Mouse (Mus musculus) kidney, embryonic 14.5 days (tissue): ENCODE measurements around the gene Clstn2. TPM values are rescaled to one million over a fixed set of nuclear protein-coding genes. Genes with fewer than 3 reads are reported as not detected.

ENCODE experiments used
- ATAC-seq: fragments of 200-750 bp; cut with Nextera tagmentation; 2 replicates; pipeline ENCODE4 v1.8.0; 2017; ENCODE audit warnings: moderate number of reproducible peaks, mild to moderate bottlenecking, moderate TSS enrichment, moderate library complexity; ENCODE audit not compliant: low FRiP score, low TSS enrichment
- H3K27ac ChIP-seq: fragments of 300-500 bp; sonication (generic); 2 replicates; pipeline ENCODE4 v1.5.1; 2014; ENCODE audit warnings: low read depth, mild to moderate bottlenecking, low read length, moderate library complexity, mixed read lengths
- H3K27me3 ChIP-seq: fragments of 300-500 bp; sonication (generic); 2 replicates; pipeline ENCODE4 v1.6.1; 2014; ENCODE audit warnings: mild to moderate bottlenecking, low read length; ENCODE audit not compliant: control insufficient read depth, insufficient read depth
- H3K36me3 ChIP-seq: fragments of 300-500 bp; sonication (generic); 2 replicates; pipeline ENCODE4 v1.6.1; 2014; ENCODE audit warnings: low read length, mixed read lengths; ENCODE audit not compliant: control insufficient read depth, insufficient read depth
- H3K4me1 ChIP-seq: fragments of 300-500 bp; sonication (generic); 2 replicates; pipeline ENCODE4 v1.6.1; 2014; ENCODE audit warnings: low read length, mixed read lengths; ENCODE audit not compliant: control insufficient read depth, insufficient read depth
- H3K4me2 ChIP-seq: fragments of 300-500 bp; sonication (generic); replicated peaks from 2 replicates; pipeline ENCODE4 v1.6.1; 2014; ENCODE audit warnings: low read depth, mild to moderate bottlenecking, low read length
- H3K4me3 ChIP-seq: fragments of 300-500 bp; sonication (generic); 2 replicates; pipeline ENCODE4 v1.5.1; 2014; ENCODE audit warnings: mild to moderate bottlenecking, low read length
- H3K9ac ChIP-seq: fragments of 300-500 bp; sonication (generic); 2 replicates; pipeline ENCODE4 v1.6.1; 2014; ENCODE audit warnings: low read depth, mild to moderate bottlenecking, low read length, moderate library complexity
- H3K9me3 ChIP-seq: fragments of 300-500 bp; sonication (generic); 2 replicates; pipeline ENCODE4 v1.6.1; 2016; ENCODE audit warnings: low read length; ENCODE audit not compliant: control insufficient read depth
- WGBS: fragments of 180-500 bp; shearing (Covaris S2); extraction: QIAGEN DNeasy Blood & Tissue Kit; methylation state at CpG from one replicate; pipeline ENCODE4 v1.1.7; 2014; 5-methylcytosine and 5-hydroxymethylcytosine counted together
- polyA plus RNA-seq: library from polyadenylated mRNA; unstranded; fragments of >200 nt; fragmentation: Nextera tagmentation; extraction: Ambion mirVana; gene quantifications from 2 replicates; pipeline ENCODE4 v1.2.1, GENCODE M21; 2014

Clstn2 gene
- polyA plus RNA-seq, 1 experiment from 2014 or later = 2.7 TPM

- no peak overlapping the region for H3K27ac ChIP-seq
- H3K4me1 ChIP-seq = no peaks in the 10 kb centered on the region
- no peak overlapping the region for H3K4me3 ChIP-seq
- no peak for ATAC-seq
- no peak overlapping the region for H3K4me2 ChIP-seq
- H3K9ac ChIP-seq = no peak overlapping the region
- H3K27me3 ChIP-seq = no peaks in the 10 kb centered on the region
- WGBS = 75% methylated on average over 3 of the region's 3 CpGs
- H3K36me3 ChIP-seq = no peaks in the 10 kb centered on the region
- H3K9me3 ChIP-seq = no peaks in the 10 kb centered on the region
Observed at GRCm38 (mm10) chr9:97524861-97525260, 508.1 kb downstream of the Clstn2 start.

GRCm38 (mm10) chr9:97520771-97521170, 512.2 kb downstream of the Clstn2 start:
- Histone ChIP-seq H3K27me3 (no peaks in the 10 kb centered on the region), H3K9me3 (no peaks in the 10 kb centered on the region), H3K9ac (no peak overlapping the region), H3K4me2 (no peak overlapping the region), H3K4me3 (no peak overlapping the region), H3K27ac (no peak overlapping the region), H3K4me1 (no peaks in the 10 kb centered on the region), H3K36me3 (no peaks in the 10 kb centered on the region)
- WGBS = 92% methylated on average over 3 of the region's 3 CpGs
- no peak for ATAC-seq

- H3K9me3 ChIP-seq = no peaks in the 10 kb centered on the region
- H3K27ac ChIP-seq = no peak overlapping the region
- no peak overlapping the region for H3K4me3 ChIP-seq
- WGBS = 64% methylated on average over 3 of the region's 3 CpGs
- H3K9ac ChIP-seq = no peak overlapping the region
- H3K4me1 ChIP-seq = peaks cover 5% of the 10 kb centered on the region; the same call in 1 of the 2 replicates
- H3K27me3 ChIP-seq = no peaks in the 10 kb centered on the region
- ATAC-seq = no peak
- H3K4me2 ChIP-seq = no peak overlapping the region
- H3K36me3 ChIP-seq = no peaks in the 10 kb centered on the region
Observed at GRCm38 (mm10) chr9:97517006-97517405, 516.0 kb downstream of the Clstn2 start.

- WGBS = 96% methylated on average over 2 of the region's 2 CpGs
- no peak for ATAC-seq
- H3K9ac ChIP-seq = no peak overlapping the region
Observed at GRCm38 (mm10) chr9:97514639-97515038, 518.3 kb downstream of the Clstn2 start.

GRCm38 (mm10) chr9:97512282-97512850, 520.6 kb downstream of the Clstn2 start:
- no peaks in the 10 kb centered on the region for H3K27me3 ChIP-seq
- WGBS = 29% methylated on average over 3 of the region's 3 CpGs
- no peaks in the 10 kb centered on the region for H3K36me3 ChIP-seq
- peaks cover 13% of the 10 kb centered on the region; the same call in 1 of the 2 replicates for H3K4me1 ChIP-seq
- H3K9me3 ChIP-seq = no peaks in the 10 kb centered on the region
- peak; percentile 75; the same call in 1 of the 2 replicates for ATAC-seq
- no peak overlapping the region for H3K27ac ChIP-seq
- no peak overlapping the region for H3K4me3 ChIP-seq
- no peak overlapping the region for H3K9ac ChIP-seq
- H3K4me2 ChIP-seq = no peak overlapping the region

More at GRCm38 (mm10) chr9:97514639-97515038, 518.3 kb downstream of the Clstn2 start:
- Histone ChIP-seq H3K4me3 (no peak overlapping the region), H3K4me2 (no peak overlapping the region), H3K27ac (no peak overlapping the region), H3K27me3 (no peaks in the 10 kb centered on the region), H3K4me1 (peaks cover 13% of the 10 kb centered on the region; the same call in 1 of the 2 replicates), H3K9me3 (no peaks in the 10 kb centered on the region), H3K36me3 (no peaks in the 10 kb centered on the region)

- 52% methylated on average over 4 of the region's 4 CpGs for WGBS
- no peak for ATAC-seq
Observed at GRCm38 (mm10) chr9:97501416-97501815, 531.6 kb downstream of the Clstn2 start.

GRCm38 (mm10) chr9:97495056-97495455, 537.9 kb downstream of the Clstn2 start:
- H3K27ac ChIP-seq = no peak overlapping the region
- no peaks in the 10 kb centered on the region for H3K27me3 ChIP-seq
- ATAC-seq = no peak
- 92% methylated on average over 6 of the region's 6 CpGs for WGBS
- H3K9ac ChIP-seq = no peak overlapping the region
- H3K36me3 ChIP-seq = no peaks in the 10 kb centered on the region
- no peak overlapping the region for H3K4me3 ChIP-seq
- H3K9me3 ChIP-seq = no peaks in the 10 kb centered on the region
- no peak overlapping the region for H3K4me2 ChIP-seq
- H3K4me1 ChIP-seq = no peaks in the 10 kb centered on the region

More at GRCm38 (mm10) chr9:97501416-97501815, 531.6 kb downstream of the Clstn2 start:
- Histone ChIP-seq H3K4me2 (no peak overlapping the region), H3K4me1 (no peaks in the 10 kb centered on the region), H3K27me3 (no peaks in the 10 kb centered on the region), H3K9ac (no peak overlapping the region), H3K36me3 (no peaks in the 10 kb centered on the region), H3K27ac (no peak overlapping the region), H3K4me3 (no peak overlapping the region), H3K9me3 (no peaks in the 10 kb centered on the region)

GRCm38 (mm10) chr9:97491626-97492025, 541.4 kb downstream of the Clstn2 start:
- ATAC-seq = no peak
- WGBS = 85% methylated on average over 2 of the region's 2 CpGs
- Histone ChIP-seq H3K4me1 (no peaks in the 10 kb centered on the region), H3K36me3 (no peaks in the 10 kb centered on the region), H3K4me3 (no peak overlapping the region), H3K27me3 (no peaks in the 10 kb centered on the region), H3K4me2 (no peak overlapping the region), H3K9ac (no peak overlapping the region), H3K27ac (no peak overlapping the region), H3K9me3 (no peaks in the 10 kb centered on the region)

GRCm38 (mm10) chr9:97490591-97491176, 542.3 kb downstream of the Clstn2 start:
- Histone ChIP-seq H3K9ac (no peak overlapping the region), H3K4me1 (no peaks in the 10 kb centered on the region), H3K27ac (no peak overlapping the region), H3K4me3 (no peak overlapping the region), H3K4me2 (no peak overlapping the region), H3K9me3 (no peaks in the 10 kb centered on the region), H3K27me3 (no peaks in the 10 kb centered on the region), H3K36me3 (no peaks in the 10 kb centered on the region)
- WGBS = 60% methylated on average over 2 of the region's 2 CpGs
- no peak for ATAC-seq
